Mouse (Mus musculus) gastrocnemius, adult 18-20 months (tissue): ENCODE data around the gene Reep6. TPM values are rescaled to one million over a fixed set of nuclear protein-coding genes. Genes with fewer than 3 reads are reported as not detected.
A peak's percentile ranks its signal among the peaks of the same experiment; 100 is the strongest.

Experiments used
- DNase-seq: peaks from one replicate; pipeline ENCODE4 v3.0.0; 2021; ENCODE audit warnings: low spot score
- total RNA-seq, 2 experiments: library from RNA; stranded (reverse); gene quantifications; 2 replicates each; pipeline ENCODE4 v1.2.3; 2021

The Reep6 gene
- total RNA-seq, 2 experiments from 2014 or later, result 3.4 to 4.1 TPM

DNA sequence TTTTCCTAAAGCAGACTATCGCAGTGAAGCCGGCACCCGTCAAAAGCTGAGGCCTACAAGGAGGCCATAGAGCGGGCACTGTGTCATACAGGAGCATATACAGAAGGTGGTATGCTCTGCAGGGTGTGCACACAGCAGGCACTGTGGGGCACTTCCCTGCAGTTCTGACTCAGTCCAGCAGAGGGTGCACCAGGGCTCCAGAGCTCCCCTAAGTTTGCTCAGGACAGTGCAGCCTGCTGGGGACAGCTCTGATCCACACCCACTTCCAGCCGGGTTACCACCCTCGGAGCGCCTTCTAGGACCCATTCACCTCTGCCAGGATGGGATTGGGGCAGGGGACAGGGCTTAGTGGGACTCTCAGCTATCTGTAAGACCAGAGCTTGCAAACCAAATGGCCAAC lies 20.5 kb downstream of the Reep6 start:
- peak; percentile 89 for DNase-seq

DNA sequence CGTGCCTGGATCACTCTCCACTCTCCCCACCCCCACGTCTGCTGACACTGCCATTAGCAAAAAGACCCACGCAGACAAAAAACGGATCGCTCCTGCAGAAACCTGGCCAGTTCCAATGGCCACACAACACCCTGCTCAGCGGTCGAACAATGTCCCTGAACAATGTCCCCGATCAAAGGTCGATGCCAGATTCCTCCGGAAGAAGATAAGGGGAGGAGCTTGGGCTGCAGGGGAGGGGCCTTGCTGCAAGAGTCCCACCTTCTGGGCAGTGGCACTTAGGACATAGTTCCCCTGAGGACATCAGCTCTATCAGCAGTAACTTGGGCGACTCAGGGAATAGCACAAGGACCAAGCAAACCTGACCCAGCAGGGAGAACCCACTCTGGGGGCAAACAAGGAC lies 22.1 kb downstream of the Reep6 start:
- no peak for DNase-seq

DNA sequence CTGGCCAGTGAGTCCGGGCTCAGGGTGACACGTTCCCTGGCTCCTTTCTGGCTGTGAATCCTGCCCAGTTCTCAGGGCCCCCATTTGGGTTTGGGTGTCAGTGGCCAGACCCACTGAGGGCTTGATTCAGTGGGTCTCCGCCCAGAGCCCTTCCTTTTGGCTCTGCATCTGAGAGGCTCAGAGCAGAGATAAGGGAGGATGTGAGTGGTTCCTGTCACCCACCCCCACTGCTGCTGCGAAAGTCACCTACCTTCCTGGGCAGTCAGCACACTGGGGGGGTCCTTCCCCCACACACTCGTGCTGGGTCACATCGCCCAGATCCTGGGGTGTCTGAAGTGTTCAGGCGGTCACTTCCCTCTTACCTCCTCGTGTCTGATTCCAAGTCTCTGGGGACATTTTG lies 23.0 kb downstream of the Reep6 start:
- no peak for DNase-seq

DNA sequence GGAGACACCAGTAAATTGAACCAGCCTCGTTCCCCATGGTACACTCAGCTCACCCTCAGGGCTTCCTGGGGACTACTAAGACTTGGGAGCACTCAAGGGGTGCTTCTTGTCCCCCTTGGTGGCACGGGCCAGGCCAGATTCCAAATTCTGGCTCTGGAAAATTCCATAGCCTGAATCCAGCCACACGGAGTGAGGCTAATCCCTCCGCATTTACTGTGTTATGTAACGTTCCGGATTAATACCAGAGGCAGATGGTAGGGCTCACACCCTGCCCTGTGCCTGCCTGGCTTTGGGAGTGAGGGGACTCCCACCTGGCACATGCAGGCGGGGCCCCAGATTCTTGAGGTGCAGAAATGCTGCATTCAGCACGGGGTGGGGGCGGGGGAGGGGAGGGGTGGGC lies 25.7 kb downstream of the Reep6 start:
- no peak for DNase-seq

DNA sequence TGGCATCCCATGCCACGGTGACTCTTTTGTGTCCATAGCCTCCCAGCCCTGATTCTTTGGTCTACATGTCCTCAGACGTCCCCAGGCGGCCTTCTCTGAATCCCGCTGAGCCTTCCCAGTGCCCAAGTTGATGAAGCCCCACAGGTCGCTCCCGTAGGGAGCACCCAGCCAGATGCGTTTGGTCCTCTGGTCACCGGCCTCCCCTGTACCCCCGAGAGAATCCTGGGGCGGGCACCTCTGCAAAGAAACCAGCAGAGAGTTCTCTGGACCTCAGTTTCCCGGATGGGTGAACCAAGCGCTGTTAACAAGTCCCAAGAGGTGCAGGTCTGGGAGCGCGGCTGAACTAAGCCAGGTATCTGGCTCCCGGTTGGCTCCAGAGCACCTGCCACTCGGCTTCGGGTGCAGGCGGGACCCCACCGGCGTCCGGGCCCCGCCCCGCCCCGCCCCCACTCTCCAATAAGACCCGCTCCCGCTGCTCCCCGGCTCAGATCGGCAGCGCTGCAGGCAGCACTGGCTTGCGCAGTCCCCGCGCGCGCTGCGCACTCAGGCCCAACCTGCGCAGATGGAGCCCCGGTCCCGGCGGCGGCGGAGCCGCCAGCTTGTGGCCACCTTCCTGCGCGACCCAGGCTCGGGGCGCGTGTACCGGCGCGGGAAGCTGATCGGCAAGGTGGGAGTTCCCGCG lies 26.4 kb downstream of the Reep6 start, which contains the start of gene Plk5:
Gene Plk5, plus strand, starts transcription at position 459 of the 682 bp plus-strand sequence.
- no peak for DNase-seq

DNA sequence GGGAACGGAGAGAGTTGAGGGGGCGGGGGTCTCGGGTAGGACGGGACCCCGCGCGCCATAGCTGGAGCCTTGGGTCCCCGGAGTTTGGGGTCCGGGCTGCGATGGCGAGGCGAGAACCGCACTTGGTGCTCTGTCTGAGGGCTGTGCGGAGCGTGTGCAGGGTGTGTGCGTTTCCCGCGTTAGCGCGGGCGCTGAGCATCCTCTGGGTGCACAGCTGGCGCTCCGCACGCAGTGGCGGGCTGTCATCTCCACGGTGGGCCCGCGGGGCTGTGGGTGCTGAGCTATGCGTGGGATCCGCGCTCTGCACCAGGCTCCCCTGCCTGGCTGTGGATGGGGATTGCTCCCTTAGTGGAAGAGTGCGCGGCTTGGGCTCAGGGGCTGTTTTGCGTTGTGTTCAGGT lies 27.0 kb downstream of the Reep6 start:
- DNase-seq, result no peak

DNA sequence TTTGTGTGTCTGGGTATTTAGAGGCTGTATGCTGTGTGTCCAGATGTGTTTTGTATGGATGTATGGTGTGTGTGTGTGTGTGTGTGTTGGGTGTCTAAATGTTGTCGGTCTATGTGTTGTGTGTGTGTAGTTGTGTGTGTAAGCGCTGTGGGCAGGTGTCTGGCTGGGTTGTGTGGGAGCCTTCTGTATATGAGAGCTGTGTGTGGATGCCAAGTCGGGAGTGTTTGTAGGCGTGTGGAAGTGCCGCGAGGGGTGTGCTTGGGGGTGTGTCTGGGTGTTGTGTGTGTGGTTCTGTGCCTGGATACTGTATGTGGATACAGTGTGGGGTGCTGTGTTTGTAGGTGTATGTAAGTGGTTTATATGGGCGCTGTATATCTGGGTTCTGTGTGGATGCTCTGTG lies 27.6 kb downstream of the Reep6 start:
- DNase-seq, result no peak

DNA sequence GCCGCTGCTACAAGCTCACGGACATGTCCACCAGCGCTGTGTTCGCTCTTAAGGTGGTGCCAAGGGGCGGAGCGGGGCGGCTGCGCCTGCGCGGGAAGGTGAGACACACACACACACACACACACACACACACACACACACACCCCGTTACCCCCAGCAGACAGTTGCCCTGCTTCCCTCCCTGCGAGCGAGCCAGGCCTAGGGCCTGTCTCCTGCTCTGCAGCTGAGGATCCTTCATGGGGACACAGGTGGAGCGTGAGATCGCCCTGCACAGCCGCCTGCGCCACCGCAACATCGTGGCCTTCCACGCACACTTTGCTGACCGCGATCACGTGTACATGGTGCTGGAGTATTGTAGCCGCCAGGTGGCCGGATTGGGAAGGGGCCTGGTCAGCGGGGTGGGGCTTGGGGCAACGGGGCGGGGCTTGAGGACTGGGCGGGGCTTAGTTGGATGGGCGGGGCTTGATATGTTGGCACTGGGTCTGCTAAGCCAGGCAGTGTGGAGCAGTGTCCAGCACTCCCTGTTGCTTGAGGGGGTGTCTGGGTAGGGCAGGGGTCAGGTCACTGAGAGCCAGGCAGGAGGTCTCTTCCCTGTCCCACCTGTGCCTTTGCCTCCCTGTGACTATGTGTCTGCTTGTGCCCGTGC lies 28.4 kb downstream of the Reep6 start:
- DNase-seq, result no peak

DNA sequence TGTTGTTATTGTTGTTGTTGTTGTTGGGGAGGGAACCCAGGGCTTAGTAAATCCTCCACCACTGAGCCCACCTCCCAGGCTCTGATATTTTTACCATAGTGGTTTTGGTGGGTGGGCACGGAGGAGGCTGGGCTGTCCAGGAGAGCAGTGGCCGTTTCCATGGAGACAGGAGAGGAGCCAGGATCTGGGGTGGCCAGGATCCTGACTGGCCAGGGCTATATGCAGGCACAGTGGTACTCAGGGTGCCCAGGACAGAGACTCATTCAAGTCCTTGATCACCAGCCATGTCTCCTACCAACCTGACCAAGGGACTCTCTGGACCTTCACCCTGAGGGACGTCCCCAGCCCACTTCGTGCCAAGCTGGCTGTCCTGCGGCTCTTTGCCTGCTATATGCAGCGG lies 34.0 kb downstream of the Reep6 start:
- no peak for DNase-seq

DNA sequence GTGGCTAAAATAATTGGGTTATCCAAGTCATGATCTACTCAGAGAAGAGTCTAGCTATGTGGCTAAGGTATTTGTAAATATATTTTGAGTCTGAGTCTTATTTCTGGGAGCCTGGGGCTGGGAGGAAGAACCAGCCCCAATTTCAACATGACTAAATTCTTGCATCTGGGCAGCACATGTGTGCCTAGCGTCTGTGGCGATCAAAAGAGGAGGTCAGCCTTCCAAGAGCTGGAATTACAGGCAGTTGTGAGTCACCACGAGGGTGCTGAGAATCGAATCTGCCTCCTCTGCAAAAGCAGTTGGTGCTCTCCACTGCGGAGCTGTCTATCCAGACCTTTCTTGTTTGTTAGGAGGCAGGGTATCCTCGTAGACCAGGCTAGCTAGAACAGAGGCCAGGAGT lies 36.0 kb downstream of the Reep6 start:
- no peak for DNase-seq

DNA sequence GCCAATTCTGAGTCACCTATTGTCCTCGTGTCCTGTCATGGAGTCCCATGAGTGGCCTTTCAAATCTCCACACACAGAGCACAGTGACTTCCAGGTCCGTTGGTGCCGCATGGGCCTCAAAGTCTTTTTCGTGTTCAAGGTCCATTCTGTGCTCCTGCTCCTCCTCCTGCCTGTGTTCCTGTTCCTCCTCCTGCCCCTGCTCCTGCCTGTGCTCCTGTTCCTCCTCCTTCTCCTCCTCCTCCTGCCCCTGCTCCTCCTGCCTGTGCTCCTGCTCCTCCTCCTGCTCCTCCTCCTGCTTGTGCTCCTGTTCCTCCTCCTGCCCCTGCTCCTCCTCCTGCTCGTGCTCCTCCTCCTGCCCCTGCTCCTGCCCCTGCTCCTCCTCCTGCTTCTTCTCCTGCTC lies 38.2 kb downstream of the Reep6 start:
- DNase-seq, result no peak

DNA sequence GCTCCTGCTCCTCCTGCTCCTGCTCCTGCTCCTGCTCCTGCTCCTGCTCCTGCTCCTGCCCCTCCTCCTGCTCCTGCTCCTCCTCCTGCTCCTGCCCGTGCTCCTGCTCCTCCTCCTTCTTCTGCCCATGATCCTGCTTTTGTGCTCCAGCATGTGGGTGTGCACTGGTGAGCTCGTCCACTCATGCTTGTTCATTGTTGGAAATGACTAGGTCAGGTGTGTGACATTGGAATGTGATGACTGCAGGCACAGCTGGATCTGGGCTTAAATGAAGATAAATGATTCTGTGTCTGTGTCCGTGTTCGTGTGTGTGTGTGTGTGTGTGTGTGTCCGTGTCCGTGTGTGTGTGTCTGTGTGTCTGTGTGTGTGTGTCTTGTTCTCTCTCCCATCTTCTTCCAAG lies 38.6 kb downstream of the Reep6 start:
- DNase-seq, result no peak

DNA sequence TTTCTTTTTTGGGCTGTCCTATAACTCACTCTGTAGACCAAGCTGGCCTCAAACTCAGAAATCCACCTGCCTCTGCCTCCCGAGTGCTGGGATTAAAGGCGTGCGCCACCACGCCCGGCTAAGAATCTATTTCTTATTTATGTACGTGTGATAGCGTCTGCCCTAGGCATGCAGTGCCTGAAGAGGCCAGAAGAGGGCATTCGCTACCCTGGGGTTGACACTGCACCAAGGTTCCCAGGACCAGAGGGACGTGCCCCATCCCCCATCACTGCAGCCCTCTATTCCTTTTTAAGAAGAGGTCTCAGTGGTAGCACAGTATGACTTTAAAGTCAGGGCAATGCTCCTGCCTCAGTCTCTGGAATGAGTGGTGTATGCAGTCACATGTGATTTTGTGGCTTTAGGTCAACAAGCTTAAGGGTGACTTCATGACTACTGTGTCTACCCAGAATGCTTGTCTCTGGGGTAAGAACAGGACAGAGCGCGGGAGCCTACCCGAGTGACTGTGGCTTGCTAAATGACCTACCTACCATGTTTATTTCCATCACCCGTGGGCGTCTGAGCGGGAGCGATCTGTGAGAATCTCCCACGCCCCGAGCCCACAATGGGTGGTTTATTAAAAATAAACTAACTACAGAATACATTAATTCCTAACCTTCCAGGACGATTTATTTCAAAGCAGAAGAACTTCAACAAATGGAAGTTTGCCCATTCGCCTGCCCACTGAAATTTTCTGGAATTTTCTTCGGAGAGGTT lies 40.4 kb downstream of the Reep6 start:
- no peak for DNase-seq

DNA sequence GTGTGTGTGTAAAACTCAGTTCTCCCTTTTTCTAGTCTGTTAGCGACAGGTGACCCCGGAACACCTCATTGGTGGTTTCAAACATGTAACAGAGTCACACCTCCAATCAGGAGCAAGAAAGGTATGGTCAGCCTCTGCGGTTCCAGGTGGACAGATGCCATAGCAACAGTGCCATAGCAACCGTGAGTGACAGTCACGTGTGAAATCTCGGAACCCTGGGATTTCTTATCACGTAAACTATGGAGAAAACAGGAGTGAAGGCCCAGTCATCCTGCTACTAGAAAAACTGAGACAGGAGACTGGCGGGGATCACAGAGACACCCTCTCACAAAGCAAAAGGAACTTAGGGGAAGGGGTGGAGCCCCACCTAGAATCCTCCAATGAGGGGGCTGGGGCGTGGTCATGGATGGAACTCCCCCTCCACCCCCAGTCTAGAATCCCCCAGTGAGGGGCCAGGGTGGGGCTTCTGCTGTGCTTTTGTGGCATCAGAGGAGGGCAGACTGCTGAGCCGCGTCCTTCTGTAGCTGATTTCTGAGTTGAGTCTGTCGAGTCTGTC lies 41.7 kb downstream of the Reep6 start:
- no peak for DNase-seq

DNA sequence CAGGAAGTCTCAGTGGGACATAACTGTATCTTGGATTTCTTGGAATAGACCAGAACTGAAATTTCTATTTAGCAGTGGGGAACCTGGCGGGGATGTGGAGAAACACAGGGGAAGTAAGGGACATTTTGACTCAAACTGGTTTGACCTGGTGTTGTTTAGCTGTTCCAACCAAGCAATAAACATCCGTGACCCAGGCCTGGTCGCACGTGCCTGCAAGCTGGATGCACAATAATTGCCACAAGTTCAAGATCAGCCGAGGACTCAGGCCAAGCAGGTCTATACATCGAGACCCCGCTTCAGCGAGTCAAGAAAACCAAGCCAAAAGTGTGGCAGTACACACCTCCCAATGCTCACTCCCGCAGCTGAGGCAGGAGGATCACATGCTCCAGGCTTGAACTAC lies 42.2 kb downstream of the Reep6 start:
- no peak for DNase-seq

DNA sequence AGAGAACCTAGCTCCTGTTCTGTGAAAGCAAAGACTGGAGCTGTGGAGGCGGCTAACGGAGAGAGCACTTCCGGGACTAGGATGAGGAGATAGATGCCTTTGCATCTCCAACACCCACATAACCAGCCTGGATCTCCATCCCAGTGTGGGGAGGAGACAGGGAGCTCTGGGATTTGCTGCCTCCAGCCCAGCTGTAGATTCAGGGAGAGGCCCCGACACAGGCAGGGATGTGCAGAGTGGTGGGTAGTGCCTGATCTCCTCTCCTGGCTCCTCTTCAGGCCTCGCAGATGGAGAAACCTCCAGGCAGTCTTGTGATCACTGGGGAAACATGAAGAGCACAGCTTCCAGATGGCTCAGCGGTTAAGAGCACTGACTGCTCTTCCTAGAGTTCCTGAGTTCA lies 43.0 kb downstream of the Reep6 start:
- DNase-seq, result no peak

DNA sequence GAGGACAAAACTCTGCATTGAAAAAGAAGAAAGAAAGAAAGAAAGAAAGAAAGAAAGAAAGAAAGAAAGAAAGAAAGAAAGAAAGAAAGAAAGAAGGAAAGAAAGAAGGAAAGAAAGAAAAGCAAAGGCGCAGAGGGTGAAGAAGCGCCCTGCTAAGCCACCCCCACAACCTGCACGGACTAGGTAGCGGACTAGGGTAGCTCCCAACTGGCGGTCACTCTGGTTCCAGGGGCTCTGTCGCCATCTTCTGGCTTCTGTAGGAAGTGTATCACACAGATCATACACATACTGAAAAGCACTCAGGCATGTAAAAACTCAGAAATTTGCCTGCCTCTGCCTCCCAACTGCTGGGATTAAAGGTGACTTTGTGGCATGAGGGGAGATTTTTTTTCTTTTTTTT lies 44.3 kb downstream of the Reep6 start:
- DNase-seq, result peak; percentile 79

DNA sequence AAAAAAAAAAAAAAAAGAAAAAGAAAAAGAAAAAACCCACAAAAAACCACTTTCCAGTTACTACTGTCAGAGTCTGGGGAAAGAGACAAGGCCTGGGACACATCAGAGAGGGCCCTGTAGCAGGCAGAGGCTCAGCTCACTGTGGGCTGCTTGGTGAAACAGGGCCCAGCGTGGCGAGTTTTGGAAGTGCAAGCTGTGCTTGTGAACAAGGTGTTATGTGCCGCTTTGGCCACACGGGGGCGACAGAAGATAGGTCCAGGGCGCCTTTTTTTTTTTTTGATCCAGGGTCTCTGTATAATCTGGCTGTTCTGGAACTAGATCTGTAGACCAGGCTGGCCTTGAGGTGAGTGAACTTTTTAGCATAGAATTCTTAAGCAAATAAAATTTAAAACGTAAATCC lies 46.4 kb downstream of the Reep6 start:
- peak; percentile 92 for DNase-seq

DNA sequence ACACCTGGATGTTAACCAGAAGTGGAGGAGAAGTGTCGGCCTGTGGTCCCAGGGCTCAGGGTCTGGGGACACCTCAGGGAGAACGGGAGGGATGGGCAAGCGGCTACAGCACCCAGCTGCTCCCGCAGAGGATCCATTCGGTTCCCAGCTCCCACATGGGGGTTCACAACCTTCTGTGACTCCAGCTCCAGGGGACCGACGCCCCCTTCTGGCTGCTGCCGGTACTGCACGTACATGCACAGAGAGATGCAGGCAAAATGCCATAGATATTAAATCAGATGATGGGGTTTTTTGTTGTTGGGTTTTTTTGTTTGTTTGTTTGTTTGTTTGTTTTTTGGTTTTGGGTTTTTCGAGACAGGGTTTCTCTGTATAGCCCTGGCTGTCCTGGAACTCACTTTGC lies 48.0 kb downstream of the Reep6 start:
- no peak for DNase-seq

DNA sequence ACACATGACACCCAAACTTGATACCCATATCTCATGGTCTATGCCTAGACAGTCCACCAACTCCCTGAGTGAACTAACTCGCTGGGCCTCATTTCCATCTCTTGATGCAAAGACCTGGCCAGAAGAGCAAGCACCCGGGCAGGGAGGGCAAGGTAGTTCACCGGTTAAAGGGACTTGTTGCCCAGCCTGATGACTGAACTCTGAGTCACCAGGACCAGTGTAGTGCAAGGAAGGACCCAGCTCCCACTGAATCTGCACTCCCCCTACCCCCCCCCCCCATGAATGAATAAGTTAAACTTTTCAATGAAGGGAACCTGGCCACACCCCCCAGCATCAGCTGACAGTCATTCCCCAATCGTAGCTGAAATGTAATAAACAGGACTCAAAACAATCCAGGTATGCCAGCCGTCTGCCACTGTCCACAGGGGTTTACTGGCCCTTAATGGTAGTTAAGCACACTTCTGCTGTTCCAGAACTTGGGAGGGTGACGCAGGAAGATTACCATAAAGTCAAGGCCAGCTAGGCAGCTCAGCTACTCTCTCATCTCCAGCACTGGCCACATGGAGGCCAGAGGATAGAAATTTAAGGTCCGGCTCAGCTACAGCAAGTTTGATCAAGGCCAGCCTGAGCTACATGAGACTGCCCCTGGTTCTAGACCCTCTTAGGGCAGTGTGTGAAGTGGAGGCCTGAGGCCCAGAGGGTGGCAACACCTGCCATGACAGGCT lies 53.0 kb downstream of the Reep6 start:
- DNase-seq, result no peak

DNA sequence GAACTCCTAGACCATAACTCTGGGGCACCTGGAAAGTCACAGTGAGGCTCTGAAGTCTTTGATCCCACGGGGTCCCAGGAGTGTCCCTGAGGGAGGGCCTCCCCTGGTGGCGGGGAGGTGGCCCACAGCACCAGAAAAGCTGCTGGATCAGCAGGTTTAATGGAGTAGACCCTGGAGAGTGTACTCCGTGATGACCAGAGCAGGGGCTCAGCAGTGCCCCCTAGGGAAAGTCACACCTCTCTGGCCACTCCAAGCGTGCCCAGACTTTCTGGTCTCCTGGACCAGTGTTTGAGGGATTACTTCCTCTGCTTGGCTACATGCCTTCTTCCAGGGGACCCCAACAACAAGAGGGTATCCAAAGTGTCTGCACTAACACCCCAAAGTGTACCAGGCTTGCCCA lies 53.7 kb downstream of the Reep6 start:
- no peak for DNase-seq

DNA sequence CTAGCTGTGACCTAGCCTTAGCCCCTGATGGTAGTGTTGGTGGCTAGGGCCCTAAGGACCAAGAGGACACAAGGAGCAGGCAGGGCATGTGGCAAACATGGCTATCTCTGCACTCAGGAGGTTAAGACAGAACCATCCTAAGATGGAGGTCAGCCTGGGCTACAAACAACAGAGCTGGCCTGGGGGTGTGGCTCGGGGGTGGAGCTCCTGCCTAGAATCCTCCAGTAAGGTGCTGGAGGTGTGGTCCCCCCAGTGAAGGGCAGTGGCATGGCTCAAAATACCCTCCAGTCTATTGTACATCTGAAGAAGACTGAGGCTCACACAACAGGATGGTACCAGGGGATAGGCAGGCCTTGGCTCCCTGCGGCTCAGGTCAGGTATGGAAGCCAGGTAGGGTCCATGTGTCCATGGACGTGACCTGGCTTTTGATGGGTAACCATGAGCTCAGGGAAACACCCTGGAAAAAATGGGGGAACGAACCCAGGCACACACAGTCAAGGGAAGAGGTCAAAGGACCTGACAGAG lies 54.4 kb downstream of the Reep6 start:
- DNase-seq, result no peak
